Mouse (Mus musculus) adipocyte (in vitro differentiated cells): ENCODE data around the gene Gcdh.

ENCODE experiments used
- DNase-seq: peaks from one replicate; pipeline ENCODE4 v3.0.0-alpha.2; 2016; ENCODE audit warnings: low spot score

The Gcdh gene

GRCm38 (mm10) chr8:84872309-84872965 lies 21.3 kb downstream of the Gcdh start:
- no peak for DNase-seq

DNA sequence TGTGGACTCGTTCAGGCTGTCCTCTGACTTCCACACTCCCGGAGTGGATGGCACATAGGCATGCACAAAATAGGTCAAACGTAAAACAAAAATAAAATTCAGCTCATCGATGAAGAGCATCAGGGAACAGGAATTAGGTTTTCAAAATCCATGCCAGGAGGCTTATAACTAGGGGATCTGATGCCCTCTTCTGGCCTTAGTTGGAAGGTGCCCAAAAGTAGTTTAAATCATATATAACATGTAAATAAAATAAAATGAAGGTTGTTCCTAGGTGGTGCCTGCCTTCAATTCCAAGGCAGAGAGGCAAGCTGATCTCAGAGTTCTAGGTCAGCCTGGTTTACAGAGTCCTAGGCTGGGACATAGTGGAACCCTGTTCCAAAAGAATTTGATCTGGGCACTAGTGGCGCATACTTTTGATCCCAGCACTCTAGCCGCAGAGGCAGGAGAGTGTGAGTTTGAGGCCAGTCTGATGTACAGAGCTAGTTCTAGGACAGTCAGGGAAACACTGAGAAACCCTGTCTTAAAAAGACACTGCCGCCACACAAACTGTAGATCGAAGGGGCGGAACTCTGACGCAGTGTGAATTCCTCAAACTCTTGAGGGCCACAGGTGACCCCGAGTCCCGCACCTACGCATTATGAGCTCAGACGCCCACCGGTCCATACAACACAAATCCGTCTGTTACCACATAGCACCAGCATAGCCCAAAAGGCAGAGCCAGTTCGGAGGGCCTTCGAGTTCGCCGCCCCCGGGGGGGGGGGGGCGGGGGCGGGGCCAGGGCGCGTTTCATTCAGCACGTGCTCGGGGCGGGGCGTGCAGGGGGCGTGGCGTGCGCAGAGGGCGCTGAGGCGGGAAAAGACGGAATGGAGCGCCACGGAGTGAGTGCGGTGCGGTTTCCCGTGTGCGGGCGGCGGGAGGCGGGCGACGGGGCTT lies 22.1 kb downstream of the Gcdh start, which contains the start of gene Syce2:
Syce2 (plus strand) TSS at position 736 of the 933 bp plus-strand sequence.
- no peak for DNase-seq

- peak; percentile 97 for DNase-seq
Observed at GRCm38 (mm10) chr8:84856864-84857441, 36.8 kb downstream of the Gcdh start, which contains the start of gene Farsa. Farsa (plus strand) TSS chr8:84856989.

DNA sequence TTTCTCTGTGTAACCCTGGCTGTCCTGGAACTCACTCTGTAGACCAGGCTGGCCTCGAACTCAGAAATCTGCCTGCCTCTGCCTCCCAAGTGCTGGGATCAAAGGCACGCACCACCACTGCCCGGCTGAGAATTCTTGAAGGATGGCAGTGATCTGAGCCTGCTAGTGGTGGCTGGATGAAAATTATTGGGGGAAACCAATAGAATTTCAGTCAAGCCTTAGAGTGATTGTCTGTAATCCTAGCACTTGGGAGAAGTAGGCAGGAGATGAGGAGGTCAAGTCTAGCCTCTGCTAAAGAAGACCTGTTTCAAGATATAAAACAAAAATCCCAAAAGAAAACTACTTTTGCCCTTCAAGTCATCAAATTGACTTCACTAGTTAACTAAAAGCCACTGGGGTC lies 37.3 kb downstream of the Gcdh start:
- no peak for DNase-seq

DNA sequence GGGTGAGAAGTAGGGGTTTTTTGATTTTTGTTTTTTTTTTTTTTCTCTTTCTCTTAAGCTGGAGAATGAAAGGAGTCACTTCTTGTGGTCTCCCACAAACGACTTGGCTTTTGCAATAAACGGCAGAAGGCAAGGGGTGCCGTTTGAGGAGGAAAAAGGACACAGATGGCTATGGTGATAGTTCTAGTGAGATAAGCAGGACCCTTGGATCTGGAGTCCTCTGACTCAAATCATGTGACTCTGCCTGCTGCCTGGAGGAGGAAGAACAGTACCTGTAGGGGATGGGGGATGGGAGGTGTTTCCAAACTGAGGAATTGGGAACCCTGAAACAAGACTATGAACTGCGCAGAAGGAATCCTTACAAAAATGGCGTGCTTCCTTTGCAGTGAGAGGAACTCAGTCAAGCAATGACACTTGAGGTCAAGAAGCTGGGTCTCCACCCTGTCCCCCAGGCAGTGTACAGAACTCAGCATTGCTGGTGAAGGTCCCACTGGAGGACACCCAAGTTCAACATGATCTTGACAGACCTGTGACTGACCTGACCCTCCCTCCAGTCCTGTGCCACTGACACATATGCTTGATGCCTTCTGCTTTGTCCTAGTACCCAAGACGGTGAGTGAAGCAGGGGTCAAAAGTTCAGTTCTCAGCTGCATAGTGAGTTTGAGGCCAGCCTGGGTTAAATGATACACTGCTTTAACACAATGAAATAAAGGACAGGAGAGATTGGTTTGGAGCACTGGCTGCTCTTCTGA lies 45.9 kb downstream of the Gcdh start:
- DNase-seq = no peak

- DNase-seq = peak; percentile 100
Observed at GRCm38 (mm10) chr8:84846722-84847572, 46.8 kb downstream of the Gcdh start, which contains the start of gene Calr. Calr (minus strand) TSS chr8:84846934.

- DNase-seq = peak; percentile 52
Observed at GRCm38 (mm10) chr8:84846094-84846721, 47.5 kb downstream of the Gcdh start.

DNA sequence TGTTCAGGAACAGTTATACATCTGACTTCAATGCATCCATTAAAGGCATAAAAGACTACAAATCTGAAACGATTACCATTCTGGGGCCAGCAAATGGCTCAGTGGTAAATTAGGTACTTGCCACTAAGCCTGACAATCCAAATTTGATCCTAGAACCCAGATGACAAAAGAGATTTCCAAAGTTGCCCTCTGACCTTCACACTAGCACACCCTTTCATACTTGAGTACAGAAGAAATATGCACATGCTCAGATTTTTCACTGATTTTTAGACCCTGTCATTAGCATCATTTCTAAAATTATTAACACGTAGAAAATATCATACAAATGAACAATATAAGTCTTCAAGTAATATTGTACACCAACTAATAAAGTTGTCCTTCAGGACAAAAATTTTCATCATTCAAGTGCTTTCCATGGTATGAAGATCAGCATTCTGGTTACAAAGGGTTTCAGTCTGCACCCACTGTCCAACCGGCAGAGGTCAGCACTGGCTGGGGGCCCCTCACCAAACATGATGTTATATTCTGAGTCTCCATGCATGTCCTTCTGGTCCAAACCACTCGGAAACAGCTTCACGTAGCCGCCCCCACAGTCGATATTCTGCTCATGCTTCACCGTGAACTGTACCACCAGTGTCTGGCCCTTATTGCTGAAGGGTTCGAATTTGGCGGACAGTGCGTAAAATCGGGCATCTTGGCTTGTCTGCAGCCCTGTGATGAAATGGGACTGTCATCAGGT lies 48.2 kb downstream of the Gcdh start:
- peak; percentile 68 for DNase-seq

DNA sequence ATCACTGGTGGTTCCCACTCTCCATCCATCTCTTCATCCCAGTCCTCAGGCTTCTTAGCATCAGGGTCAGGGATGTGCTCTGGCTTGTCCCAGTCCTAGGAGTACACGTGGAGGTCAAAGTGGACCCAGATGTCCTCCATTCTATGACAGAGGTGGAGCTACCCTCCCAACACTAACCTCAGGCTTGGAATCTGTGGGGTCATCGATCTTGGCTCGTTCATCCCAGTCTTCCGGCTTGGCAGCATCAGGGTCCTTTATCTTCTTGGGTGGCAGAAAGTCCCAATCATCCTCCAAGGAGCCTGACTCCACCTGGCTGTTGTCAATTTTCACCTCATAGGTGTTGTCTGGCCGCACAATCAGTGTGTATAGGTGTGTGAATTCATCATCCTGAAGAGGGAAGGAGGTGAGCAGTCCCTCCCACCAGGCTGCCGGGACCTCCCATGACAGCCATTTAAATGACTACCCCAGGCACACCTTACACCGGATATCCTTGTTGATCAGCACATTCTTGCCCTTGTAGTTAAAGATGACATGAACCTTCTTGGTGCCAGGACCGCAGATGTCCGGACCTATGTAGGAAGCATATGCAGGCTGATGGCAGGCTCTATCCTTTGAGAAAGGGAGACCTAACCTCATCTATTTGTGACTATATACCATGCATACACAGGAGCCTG lies 49.2 kb downstream of the Gcdh start:
- no peak for DNase-seq

DNA sequence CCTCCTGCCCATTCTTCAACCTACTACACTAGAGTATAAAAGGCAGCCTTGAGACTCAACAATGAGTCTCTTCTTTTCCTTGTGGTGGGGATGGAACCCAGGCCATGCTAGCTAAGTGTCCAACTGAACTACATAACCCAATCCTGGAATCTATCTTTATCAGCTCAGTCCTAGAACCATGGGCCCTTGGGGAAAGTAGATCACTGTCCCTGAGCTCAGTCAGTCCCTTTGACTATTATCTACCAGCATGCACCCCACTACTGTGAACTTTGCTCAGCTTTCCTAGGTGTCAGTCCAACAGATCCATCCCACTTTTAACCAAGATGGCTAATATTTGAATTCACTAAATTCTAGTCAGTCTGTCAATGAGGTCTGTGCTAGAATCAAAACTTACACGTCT lies 52.2 kb downstream of the Gcdh start:
- no peak for DNase-seq

- peak; percentile 98 for DNase-seq
Observed at GRCm38 (mm10) chr8:84840248-84840999, 53.3 kb downstream of the Gcdh start, which contains the start of gene Rad23a. Rad23a (minus strand) TSS chr8:84840665.

GRCm38 (mm10) chr8:84839875-84840247 lies 53.9 kb downstream of the Gcdh start:
- no peak for DNase-seq

DNA sequence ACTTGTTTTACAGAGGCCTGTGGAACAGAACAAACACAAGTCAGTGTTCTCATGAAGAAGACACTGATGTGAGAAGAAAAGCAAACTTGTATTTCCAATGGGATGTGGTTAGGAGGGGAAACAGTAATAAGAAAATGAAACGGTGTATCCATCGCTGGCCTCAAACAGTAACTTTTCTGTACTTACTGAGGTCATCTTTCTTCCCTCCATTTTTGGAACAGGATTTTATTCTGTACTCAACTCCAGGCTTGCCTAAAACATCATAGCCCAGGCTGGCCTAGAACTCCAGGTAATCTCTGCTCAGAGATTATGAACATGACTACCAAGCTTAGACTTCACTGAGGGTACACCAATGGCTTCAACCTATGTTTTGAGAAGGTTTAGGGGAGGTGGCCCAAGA lies 54.3 kb downstream of the Gcdh start:
- no peak for DNase-seq

- DNase-seq = no peak
Observed at GRCm38 (mm10) chr8:84838513-84838912, 55.2 kb downstream of the Gcdh start.

- DNase-seq = no peak
Observed at GRCm38 (mm10) chr8:84837912-84838470, 55.7 kb downstream of the Gcdh start.

GRCm38 (mm10) chr8:84837149-84837911 lies 56.4 kb downstream of the Gcdh start:
- no peak for DNase-seq
